In the genomic region with DNA sequence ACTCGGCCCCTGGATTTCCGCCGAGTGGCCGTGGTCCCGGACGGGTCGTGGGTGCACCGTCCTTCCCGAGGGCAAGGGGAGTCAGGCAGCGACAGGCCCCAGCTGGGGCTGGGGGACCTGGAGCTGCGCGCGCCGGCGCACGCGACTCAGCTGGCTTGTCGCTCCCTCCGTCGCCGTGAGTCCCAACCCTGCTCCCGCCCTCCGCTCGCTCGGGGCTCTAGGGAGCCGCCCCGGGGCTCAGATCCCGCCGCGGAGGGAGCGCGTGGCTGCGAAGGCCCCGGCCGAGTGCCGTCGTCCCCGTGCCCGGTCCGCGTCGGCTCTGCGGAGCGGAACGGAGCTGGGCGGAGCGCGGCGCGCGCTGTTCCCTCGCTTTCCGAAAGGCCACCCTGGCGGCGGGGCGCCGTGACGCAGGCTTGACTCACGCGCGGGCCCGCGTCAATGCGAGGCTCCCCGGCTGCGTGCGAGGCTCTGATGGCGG, we compare ENCODE assay signal across 8 mouse cellular contexts. TPM values are rescaled to one million over a fixed set of nuclear protein-coding genes. Genes with fewer than 3 reads are reported as not detected.
DNase-seq lines count a peak whose midpoint lies in the region; ATAC-seq lines count a peak whose summit lies in the region.

Gene Slc6a17 (minus strand): TSS at position 388 of the 478 bp plus-strand sequence.

- no peaks in the 10 kb centered on the region for H3K9me3 ChIP-seq in embryonic facial prominence, embryonic 11.5 days (replicated peaks; ENCODE audit: control insufficient read depth, low read length)

- intact Hi-C loops in heart, postnatal 14 days (cut with DNase I), result no loop called here

- peaks cover 5% of the 10 kb centered on the region for H3K4me1 ChIP-seq in embryonic facial prominence, embryonic 11.5 days (ENCODE audit: control insufficient read depth, insufficient read depth, low read length)

- peak; percentile 76 for ATAC-seq in embryonic facial prominence, embryonic 11.5 days (replicated peaks; ENCODE audit: insufficient number of reproducible peaks, low FRiP score, low TSS enrichment, low read depth)

- H3K4me2 ChIP-seq in embryonic facial prominence, embryonic 11.5 days (ENCODE audit: low read depth, low read length), result peak within 1 kb of the TSS; percentile 97

- peak within 1 kb of the TSS; percentile 55 for H3K4me3 ChIP-seq in embryonic facial prominence, embryonic 11.5 days (ENCODE audit: low read depth, low read length)

- DNase-seq in ES-CJ7 (ENCODE audit: low read depth, low spot score) (peak; percentile 16), adipocyte (ENCODE audit: low spot score) (no peak)
- DNase-seq in adrenal gland, postnatal 10 days, result peak; percentile 70
- peak; percentile 75 for DNase-seq in embryonic facial prominence, embryonic 11.5 days (ENCODE audit: low spot score)
- DNase-seq in heart, postnatal 14 days, result peak; percentile 34 to 49
- DNase-seq in layer of hippocampus, adult 18-20 months (ENCODE audit: low spot score in 2 of 2), result peak; percentile 84 to 88
- DNase-seq in lung, postnatal 14 days, result peak; percentile 10
- DNase-seq in splenic B cell, adult 2 months (ENCODE audit: low read depth, low spot score), result peak; percentile 6

- 1% methylated on average over 67 of the region's 68 CpGs for WGBS in embryonic facial prominence, embryonic 11.5 days

- peak within 1 kb of the TSS; percentile 64 for H3K9ac ChIP-seq in embryonic facial prominence, embryonic 11.5 days (replicated peaks; ENCODE audit: low read length)

- H3K27me3 ChIP-seq in embryonic facial prominence, embryonic 11.5 days (ENCODE audit: control insufficient read depth, insufficient read depth, low read length), result peaks cover 18% of the 10 kb centered on the region
- H3K27me3 ChIP-seq in splenic B cell, adult 2 months (ENCODE audit: control insufficient read depth, insufficient read depth, low read length, poor library complexity, severe bottlenecking), result no peaks in the 10 kb centered on the region

- no peak within 1 kb of the TSS; the same call in 1 of the 2 replicates for H3K27ac ChIP-seq in embryonic facial prominence, embryonic 11.5 days (replicated peaks; ENCODE audit: low read depth, low read length)

- H3K36me3 ChIP-seq in embryonic facial prominence, embryonic 11.5 days (replicated peaks; ENCODE audit: control insufficient read depth, insufficient read depth, low read depth, low read length), result no peaks in the 10 kb centered on the region
- H3K36me3 ChIP-seq in splenic B cell, adult 2 months (ENCODE audit: control insufficient read depth, insufficient read depth, low read length, poor library complexity, severe bottlenecking), result no peaks in the 10 kb centered on the region

RNA-seq across cellular contexts. Expression of gene Slc6a17, which starts in this region (rescaled TPM):
- 1 to 10 TPM; 2.5 to 3.7 TPM for total RNA-seq in adrenal gland, postnatal 10 days (2021)
- polyA plus RNA-seq in embryonic facial prominence, embryonic 11.5 days (2014; fragmentation: Nextera tagmentation; extraction: Ambion mirVana), result 2.9 and 5.8 TPM in 2 replicates
- total RNA-seq in heart, postnatal 14 days (2021), result 1 to 10 TPM; 1.3 to 1.5 TPM
- 100 to 1,000 TPM; 278 to 282 TPM for total RNA-seq in layer of hippocampus, adult 18-20 months (2021)

Comparison
In these comparisons a context has a peak if more than half of its experiments do, and no peak if none do; other contexts are left out.
1. RNA of gene Slc6a17 (total RNA-seq): 278 to 282 TPM in layer of hippocampus, adult 18-20 months; 2.5 to 3.7 TPM in adrenal gland, postnatal 10 days and 1.3 to 1.5 TPM in heart, postnatal 14 days; every median in the first group is over 10 times any median in the second.